Mouse (Mus musculus): ENCODE results near the gene Stradb. TPM values are rescaled to one million over a fixed set of nuclear protein-coding genes. Genes with fewer than 3 reads are reported as not detected.

The Stradb gene
- 30.6 and 35.1 TPM in 2 replicates for polyA plus RNA-seq (2012; rRNA removed)

DNA sequence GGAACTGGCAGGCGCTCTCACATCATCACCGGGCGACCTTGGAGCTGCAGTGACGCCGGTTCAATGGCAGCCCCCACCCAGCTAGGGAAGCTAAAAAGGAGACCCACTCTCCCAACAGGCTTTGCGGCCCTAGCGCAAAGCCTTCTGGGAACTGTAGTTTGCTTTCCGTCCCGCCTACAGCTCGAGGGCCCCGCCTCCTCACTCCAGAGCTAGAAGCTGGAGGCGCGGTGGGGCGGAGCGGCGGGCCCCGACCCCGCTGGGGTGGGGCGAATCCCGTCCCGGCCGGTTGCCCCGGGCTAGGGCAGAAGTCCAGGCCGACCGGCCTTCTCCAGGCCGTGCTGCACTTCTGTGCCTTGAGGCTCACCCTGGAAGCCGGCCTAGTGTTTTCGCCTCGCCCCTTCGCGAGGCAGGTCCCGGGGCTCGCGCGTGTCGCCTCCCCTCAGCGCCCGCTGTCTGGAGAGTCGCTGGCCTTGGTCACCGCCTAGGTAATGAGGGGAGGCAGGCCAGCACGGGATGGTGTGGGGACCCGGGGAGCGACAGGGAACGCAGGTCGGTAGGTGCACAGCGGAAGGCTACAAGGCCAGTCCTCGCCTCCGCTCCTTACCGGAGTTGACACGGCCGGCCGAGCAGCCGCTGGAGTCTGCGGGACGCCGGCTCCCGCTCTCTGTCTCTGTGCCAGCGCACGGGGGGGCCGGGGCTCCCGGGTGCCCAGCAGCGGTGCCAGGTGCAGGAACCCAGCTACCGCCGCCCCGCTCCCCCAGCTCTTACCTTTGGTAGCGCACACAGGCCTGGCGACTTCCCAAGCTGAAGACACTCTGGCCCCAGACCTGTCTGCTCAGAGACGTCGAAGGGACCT, at the start of gene Stradb, which contains the start of gene Trak2:
Gene Stradb, plus strand, starts transcription at position 157 of the 856 bp plus-strand sequence.
Gene Trak2, minus strand, starts transcription at position 65 of the 856 bp plus-strand sequence.
- peak; percentile 95 to 97 for DNase-seq (ENCODE audit: extremely low spot score in 1 of 2, low spot score in 1 of 2)

GRCm38 (mm10) chr1:58926664-58927063, 46.7 kb upstream of the Stradb start:
- no peak for DNase-seq (ENCODE audit: extremely low spot score in 1 of 2, low spot score in 1 of 2)

DNA sequence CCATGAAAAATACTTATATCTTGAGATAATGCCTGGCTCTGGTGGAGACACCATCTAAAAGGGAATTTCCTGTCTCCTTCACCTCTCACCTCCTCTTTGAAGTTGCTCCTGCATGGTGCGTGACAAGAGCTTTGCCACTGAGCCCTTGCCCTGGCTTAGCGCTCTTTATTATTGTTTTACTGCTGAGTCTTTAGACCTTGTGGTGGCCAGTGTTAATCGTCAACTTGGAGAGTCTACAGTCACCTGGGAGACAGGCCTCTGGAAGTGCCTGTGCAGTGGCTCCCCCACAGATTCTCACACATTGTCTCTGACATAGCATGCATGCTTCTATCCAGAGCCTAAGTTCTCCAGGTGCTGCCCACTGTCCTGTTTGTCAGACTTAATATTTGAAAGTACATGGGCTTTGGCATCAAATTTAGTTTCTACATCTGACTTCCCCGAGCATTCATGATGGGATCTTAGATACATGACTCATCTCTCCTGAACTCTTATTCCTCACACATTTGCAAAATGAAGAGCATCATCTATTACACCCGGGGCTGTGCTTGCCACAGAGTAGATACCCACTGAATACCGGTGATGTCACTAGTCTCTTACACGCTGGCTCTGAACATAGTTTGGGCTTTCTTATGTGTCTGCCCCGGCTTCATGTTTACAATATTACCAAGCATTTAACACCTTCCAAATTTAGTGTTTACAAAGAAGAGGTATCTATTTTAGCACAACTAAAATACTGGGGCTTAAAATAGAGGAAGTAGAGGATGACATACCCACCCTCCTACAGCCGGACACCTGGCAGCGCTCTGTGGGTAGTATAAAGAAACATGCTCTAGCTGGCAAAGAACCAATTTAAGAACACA, 36.3 kb upstream of the Stradb start:
- DNase-seq (ENCODE audit: extremely low spot score in 1 of 2, low spot score in 1 of 2), result no peak

DNA sequence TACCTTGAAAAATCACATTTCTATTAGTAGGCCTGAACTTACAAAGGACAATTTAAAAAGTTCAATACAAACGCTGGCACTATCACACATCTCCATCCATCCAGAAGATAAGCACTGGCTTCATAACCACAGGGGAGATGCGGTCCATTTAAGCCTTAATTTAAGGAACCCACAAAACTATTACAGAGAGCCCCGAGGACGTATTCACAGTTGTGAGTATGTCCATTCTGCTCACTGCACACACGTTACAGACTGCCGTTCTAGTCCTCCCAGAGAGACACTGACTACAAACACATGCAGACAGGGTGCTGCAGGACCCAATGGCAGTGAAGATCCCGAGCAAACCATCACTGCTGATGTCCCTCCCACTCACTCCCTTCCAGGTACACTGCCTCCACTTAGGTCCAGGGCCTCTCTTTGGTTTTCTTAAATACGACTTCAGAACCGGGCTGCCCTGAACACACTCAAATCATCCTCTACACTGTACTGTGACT, 35.7 kb upstream of the Stradb start:
- no peak for DNase-seq (ENCODE audit: extremely low spot score in 1 of 2, low spot score in 1 of 2)

GRCm38 (mm10) chr1:58945523-58945922, 27.8 kb upstream of the Stradb start:
- no peak for DNase-seq (ENCODE audit: extremely low spot score in 1 of 2, low spot score in 1 of 2)

GRCm38 (mm10) chr1:58945960-58946670, 27.2 kb upstream of the Stradb start:
- no peak for DNase-seq (ENCODE audit: extremely low spot score in 1 of 2, low spot score in 1 of 2)

- no peak for DNase-seq (ENCODE audit: extremely low spot score in 1 of 2, low spot score in 1 of 2)
These were observed 26.6 kb upstream of the Stradb start for GRCm38 (mm10) chr1:58946718-58947117.

GRCm38 (mm10) chr1:58949561-58950106, 23.7 kb upstream of the Stradb start:
- DNase-seq (ENCODE audit: extremely low spot score in 1 of 2, low spot score in 1 of 2), result no peak

DNA sequence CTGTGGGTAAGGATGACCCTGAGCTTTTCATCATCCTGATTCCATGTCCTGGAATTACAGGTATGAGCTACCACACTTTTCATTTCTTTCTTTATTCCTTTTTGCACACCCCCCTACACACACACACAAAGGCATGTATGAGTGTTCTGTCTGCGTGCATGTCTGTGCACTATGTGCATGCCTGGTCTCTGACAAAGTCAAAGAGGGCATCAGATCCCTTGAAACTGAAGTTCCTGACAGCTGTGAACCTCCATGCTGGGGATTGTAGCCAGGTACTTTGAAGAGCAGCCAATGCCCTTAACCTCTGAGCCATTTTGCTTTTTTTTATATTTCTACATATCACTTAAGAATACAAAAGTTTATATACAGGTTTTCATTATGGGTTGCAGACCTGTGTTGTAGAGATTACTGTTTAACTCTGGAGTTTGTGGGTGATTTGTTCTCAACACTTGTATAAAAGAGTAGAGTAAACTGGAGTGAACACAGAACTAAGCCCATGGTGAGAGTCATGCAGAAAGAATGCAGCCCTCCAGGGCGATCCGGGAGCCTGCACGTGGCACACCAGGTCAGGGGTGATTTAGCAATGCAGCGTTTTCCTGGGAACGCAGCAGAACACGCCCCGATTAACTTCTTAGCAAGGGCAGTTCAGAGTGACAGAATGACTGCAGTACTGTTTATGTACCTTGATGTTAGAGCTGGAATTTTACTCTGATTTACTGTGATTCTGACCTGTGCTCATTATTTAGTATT, 22.2 kb upstream of the Stradb start:
- DNase-seq (ENCODE audit: extremely low spot score in 1 of 2, low spot score in 1 of 2), result no peak

DNA sequence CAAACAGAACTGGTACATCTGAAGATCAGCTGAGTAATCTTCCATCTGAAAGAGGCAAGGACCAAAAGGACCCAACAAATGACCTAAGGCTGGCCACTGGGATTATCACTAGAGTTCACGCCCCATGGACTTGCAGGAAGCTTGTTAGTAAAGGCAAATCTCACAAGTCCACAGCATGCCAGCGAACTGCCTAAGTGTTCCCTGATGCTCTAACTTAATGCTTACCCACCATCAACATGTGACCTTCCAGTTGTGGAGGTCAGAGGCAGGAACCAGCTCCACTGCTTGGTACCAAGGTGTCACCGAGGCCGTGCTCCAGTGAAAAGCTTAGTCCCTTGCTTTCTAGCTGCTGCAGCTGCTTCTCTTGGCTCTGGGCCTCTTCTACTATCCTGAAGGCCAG, 21.5 kb upstream of the Stradb start:
- DNase-seq (ENCODE audit: extremely low spot score in 1 of 2, low spot score in 1 of 2), result no peak

- DNase-seq (ENCODE audit: extremely low spot score in 1 of 2, low spot score in 1 of 2), result no peak
These were observed 20.8 kb upstream of the Stradb start for GRCm38 (mm10) chr1:58952526-58952925.

DNA sequence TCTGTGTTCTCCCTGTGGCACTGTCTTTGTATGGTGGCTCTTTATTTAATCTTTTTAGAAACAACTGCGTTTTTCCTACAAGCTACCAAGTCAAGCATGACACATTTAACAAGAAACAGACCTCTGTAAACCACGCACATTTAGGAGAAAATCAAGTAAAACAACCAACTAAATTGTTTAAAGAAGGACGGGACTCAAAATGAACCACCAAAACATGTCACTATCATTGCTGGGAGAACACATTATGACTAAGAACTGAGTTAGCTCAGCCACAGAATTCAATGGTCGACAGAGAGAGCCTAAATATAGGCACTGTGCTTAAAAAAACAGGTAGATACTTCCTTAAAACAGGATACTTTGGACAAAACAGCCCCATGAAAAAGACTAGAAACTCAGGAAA, 20.3 kb upstream of the Stradb start:
- no peak for DNase-seq (ENCODE audit: extremely low spot score in 1 of 2, low spot score in 1 of 2)

GRCm38 (mm10) chr1:58953686-58954434, 19.5 kb upstream of the Stradb start:
- no peak for DNase-seq (ENCODE audit: extremely low spot score in 1 of 2, low spot score in 1 of 2)

DNA sequence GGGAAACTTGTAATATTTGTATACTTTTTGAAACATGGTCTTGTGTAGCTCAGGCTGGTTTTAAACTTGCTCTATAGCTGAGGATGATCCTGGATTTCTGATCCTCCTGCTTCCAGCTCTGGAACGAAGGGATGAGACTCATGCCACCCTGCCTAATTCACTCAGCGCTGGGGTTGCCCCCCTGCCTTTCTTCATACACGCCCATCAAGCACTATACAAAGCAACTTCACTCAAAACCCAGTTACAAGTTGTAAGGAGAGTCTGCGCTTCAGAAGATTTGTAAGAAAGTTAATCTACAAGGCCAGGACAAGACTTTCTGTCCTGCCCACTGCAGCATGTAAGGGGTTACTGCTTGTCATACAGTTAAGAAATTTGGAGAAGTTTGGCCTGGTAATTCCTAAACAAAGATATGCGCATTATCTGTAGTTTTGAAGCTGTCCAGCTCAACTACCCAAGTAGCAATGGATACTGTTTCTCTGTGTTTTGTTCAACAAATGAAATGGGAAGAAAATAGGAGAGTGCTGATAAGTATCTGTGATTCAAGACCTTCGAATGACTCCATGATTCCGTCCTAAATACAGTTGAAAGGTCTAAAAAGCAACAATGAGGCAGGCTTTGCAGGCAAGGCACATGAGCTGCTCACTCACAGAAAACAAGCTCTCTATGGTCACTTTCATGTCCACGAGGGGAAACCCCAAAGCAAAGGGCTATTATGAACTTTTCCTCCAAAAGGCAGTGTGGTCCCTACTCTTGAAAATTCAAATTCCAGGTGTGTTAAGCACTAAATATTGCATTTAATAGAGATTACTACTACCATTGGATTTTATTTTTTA, 18.5 kb upstream of the Stradb start:
- no peak for DNase-seq (ENCODE audit: extremely low spot score in 1 of 2, low spot score in 1 of 2)

GRCm38 (mm10) chr1:58955716-58956115, 17.6 kb upstream of the Stradb start:
- DNase-seq (ENCODE audit: extremely low spot score in 1 of 2, low spot score in 1 of 2), result no peak

DNA sequence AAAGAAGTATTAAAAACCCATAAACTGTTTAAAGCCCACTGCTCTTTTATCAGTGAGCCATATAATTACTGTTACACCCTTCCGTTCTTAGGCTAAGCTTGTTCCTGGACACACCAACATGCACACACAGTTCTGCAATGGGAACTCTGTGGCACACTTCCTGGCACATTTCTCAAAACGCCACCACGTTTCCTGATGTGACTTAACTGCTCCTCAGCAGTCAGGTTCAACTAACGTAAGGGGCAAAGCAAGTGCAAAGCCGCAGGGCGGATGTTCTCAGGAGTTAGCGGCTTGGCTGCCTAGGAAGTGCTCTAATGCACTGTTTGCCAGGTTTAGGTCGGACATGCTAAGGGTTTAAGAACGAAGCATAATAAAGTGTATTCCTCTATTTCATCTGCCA, 17.1 kb upstream of the Stradb start:
- DNase-seq (ENCODE audit: extremely low spot score in 1 of 2, low spot score in 1 of 2), result no peak

- DNase-seq (ENCODE audit: extremely low spot score in 1 of 2, low spot score in 1 of 2), result no peak
These were observed 15.4 kb upstream of the Stradb start for GRCm38 (mm10) chr1:58957931-58958330.
